Mouse (Mus musculus) heart, embryonic 14.5 days (tissue): ENCODE measurements around the gene Cd4. TPM values are rescaled to one million over a fixed set of nuclear protein-coding genes. Genes with fewer than 3 reads are reported as not detected.
"Not testable (repeated sequence)": the region's sequence is repeated elsewhere in the genome, so short reads cannot be mapped to it uniquely, and the experiment has no call there.

ENCODE experiments used
- ATAC-seq: fragments of 200-750 bp; cut with Nextera tagmentation; 2 replicates; pipeline ENCODE4 v1.8.0; 2017; ENCODE audit warnings: low read depth, moderate TSS enrichment; ENCODE audit not compliant: insufficient number of reproducible peaks, insufficient read depth, low FRiP score
- H3K27ac ChIP-seq, 2 experiments: fragments of 200-500 bp in 1 of 2; fragments of 300-500 bp in 1 of 2; sonication (generic) in 1 of 2; replicated peaks in 1 of 2; 2 replicates each; pipeline ENCODE4 v1.5.1; 2012 to 2014; ENCODE audit warnings: low read depth in 2 of 2, low read length in 2 of 2, control low read depth in 1 of 2, mild to moderate bottlenecking in 1 of 2, mixed read lengths in 1 of 2; ENCODE audit not compliant: control insufficient read depth in 1 of 2, insufficient read depth in 1 of 2
- H3K27me3 ChIP-seq: fragments of 300-500 bp; sonication (generic); 2 replicates; pipeline ENCODE4 v1.6.1; 2014; ENCODE audit warnings: mild to moderate bottlenecking, low read length, control low read depth; ENCODE audit not compliant: control insufficient read depth, insufficient read depth
- H3K36me3 ChIP-seq: fragments of 300-500 bp; sonication (generic); 2 replicates; pipeline ENCODE4 v1.6.1; 2014; ENCODE audit warnings: mild to moderate bottlenecking, control low read depth, low read length, mixed read lengths; ENCODE audit not compliant: control insufficient read depth, insufficient read depth
- H3K4me1 ChIP-seq, 2 experiments: fragments of 200-500 bp in 1 of 2; fragments of 300-500 bp in 1 of 2; sonication (generic) in 1 of 2; 2 replicates each; pipeline ENCODE4 v1.6.1; 2012 to 2014; ENCODE audit warnings: low read length in 2 of 2, control low read depth in 1 of 2, mixed read lengths in 1 of 2; ENCODE audit not compliant: control insufficient read depth in 2 of 2, insufficient read depth in 2 of 2
- H3K4me2 ChIP-seq: fragments of 300-500 bp; sonication (generic); 2 replicates; pipeline ENCODE4 v1.6.1; 2014; ENCODE audit warnings: mild to moderate bottlenecking, low read length
- H3K4me3 ChIP-seq, 2 experiments: fragments of 200-500 bp in 1 of 2; fragments of 300-500 bp in 1 of 2; sonication (generic) in 1 of 2; 2 replicates each; pipeline ENCODE4 v1.5.1; 2012 to 2014; ENCODE audit warnings: low read length in 2 of 2, mild to moderate bottlenecking in 2 of 2, control low read depth in 1 of 2, low read depth in 1 of 2, moderate library complexity in 1 of 2; ENCODE audit not compliant: control insufficient read depth in 1 of 2, insufficient read depth in 1 of 2
- H3K9ac ChIP-seq: fragments of 300-500 bp; sonication (generic); 2 replicates; pipeline ENCODE4 v1.6.1; 2014; ENCODE audit warnings: mild to moderate bottlenecking, low read length
- H3K9me3 ChIP-seq: fragments of 300-500 bp; sonication (generic); 2 replicates; pipeline ENCODE4 v1.6.1; 2016; ENCODE audit warnings: low read length, control low read depth; ENCODE audit not compliant: control insufficient read depth
- WGBS: fragments of 180-500 bp; shearing (Covaris S2); extraction: QIAGEN DNeasy Blood & Tissue Kit; methylation state at CpG from one replicate; pipeline ENCODE4 v1.1.7; 2014; 5-methylcytosine and 5-hydroxymethylcytosine counted together
- polyA plus RNA-seq: library from polyadenylated mRNA; unstranded; fragments of >200 nt; fragmentation: Nextera tagmentation; extraction: Ambion mirVana; gene quantifications from 2 replicates; pipeline ENCODE4 v1.2.1, GENCODE M21; 2014

The Cd4 gene
- polyA plus RNA-seq, 1 experiment from 2014 or later = 0.16 TPM

DNA sequence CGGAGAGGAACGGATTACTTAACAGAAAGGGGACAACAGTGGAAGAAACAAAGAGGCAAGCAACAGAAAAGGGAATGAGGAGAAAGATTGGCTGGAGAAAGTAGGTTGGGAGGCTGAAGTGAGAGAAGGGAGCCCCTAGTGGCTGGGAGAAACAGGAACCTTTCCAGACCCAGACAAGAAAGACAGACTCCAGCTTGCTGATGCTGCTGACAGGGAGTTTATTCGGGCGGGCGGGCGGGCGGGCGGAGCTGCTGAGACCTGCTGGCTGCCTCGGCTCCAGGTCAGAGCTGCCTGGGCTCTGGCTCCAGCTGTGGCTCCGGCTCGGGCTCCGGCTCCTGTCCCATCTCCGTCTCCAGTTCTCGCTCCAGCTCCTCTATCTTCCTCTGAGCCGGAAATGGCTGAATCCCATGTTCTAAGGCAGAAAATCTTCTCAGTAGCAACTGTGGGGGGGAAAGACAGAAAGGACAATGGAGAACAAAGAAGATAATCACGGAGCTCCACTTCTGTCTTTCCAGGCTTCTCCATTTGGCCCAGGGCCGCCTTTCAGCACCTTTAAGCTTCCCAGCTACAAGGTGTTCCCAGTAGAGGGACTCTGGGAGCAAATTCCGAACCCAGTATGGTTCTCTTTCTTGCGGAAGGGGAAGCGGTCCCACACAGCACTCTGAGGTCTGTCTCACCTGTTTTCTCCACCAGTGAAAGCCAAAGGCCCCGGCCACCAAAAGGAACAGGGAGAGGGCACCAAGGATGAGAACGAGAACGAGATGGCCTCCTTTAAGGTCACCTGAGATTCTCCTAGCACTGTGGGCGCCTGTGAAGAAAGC, 16.4 kb upstream of the Cd4 start:
- peak overlapping the region; percentile 69 for H3K9ac ChIP-seq

DNA sequence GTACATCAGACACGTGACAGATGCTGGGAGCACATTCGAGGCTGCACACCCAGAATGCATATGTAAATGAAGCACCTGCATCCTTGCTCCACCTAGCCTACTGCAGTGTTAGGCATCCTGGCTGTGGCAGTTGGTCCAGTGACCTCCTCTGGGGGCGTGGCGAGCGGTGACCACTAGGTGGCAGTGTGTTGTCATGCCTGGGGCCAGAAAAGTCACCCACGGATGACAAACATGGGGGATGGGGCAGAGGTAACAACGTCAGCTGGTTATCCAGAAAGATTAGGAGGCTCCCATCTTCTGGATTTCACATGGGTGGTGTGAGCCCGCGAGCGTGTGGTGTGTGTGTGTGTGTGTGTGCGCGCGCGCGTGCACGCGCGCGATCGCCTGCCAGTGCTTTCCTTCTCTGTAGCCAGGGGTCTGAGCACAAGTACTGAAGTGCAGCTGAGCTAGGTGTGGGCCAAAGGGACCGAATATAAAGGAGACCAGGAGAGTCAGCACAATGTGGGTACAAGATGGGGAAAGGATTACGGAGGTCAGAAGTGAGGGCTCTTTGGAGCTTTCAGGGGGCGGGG, 15.6 kb upstream of the Cd4 start:
- ATAC-seq = peak; percentile 80
- Histone ChIP-seq H3K4me2 (peak overlapping the region; percentile 70), H3K9ac (peak overlapping the region; percentile 69), H3K4me3 (peak overlapping the region; percentile 47 to 49), H3K36me3 (no peaks in the 10 kb centered on the region), H3K4me1 (peaks cover 9 to 12% of the 10 kb centered on the region in 2 experiments), H3K27ac (peak overlapping the region; percentile 92 to 99), H3K9me3 (no peaks in the 10 kb centered on the region), H3K27me3 (no peaks in the 10 kb centered on the region)
- WGBS = under 1% methylated on average over 23 of the region's 23 CpGs

More for the DNA sequence above, 16.4 kb upstream of the Cd4 start:
- 6% methylated on average over 24 of the region's 24 CpGs for WGBS
- H3K27ac ChIP-seq = peak overlapping the region; percentile 92 to 99
- peak overlapping the region; percentile 47 to 49 for H3K4me3 ChIP-seq
- peak; percentile 66 for ATAC-seq
- H3K36me3 ChIP-seq = no peaks in the 10 kb centered on the region
- H3K27me3 ChIP-seq = no peaks in the 10 kb centered on the region
- H3K4me1 ChIP-seq = peaks cover 9 to 12% of the 10 kb centered on the region in 2 experiments
- no peaks in the 10 kb centered on the region for H3K9me3 ChIP-seq
- H3K4me2 ChIP-seq = peak overlapping the region; percentile 70

DNA sequence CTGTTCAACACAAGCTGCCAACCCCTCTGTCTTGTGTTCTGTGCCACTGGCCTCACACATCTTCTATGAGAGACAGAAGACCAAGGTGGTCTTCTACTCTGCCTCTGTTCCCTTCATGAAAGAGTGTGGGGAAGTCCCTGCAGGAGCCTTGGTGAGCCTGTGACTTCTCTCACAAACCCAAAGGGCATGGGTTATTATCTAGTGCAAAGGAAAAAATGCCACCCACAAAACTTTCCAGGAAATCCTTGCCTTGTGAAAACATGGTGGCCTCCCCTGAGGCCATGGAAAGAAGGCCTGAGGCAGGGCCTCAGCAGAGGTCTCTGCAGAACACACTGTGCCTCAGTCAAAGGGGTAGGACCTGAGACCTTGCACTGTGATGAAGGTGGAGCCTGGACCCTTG, 13.8 kb upstream of the Cd4 start:
- Histone ChIP-seq H3K27ac (no peak overlapping the region), H3K4me3 (no peak overlapping the region), H3K27me3 (no peaks in the 10 kb centered on the region), H3K9me3 (no peaks in the 10 kb centered on the region), H3K4me2 (no peak overlapping the region), H3K9ac (no peak overlapping the region), H3K4me1 (peaks cover 9 to 12% of the 10 kb centered on the region in 2 experiments), H3K36me3 (no peaks in the 10 kb centered on the region)
- ATAC-seq = no peak

- WGBS = 26% methylated on average over 10 of the region's 10 CpGs
- Histone ChIP-seq H3K9me3 (no peaks in the 10 kb centered on the region), H3K4me2 (no peak overlapping the region), H3K4me3 (no peak overlapping the region), H3K27ac (no peak overlapping the region), H3K4me1 (peaks cover 9 to 12% of the 10 kb centered on the region in 2 experiments), H3K36me3 (no peaks in the 10 kb centered on the region), H3K9ac (no peak overlapping the region), H3K27me3 (no peaks in the 10 kb centered on the region)
- no peak for ATAC-seq
Observed at GRCm38 (mm10) chr6:124900801-124901480, 12.9 kb upstream of the Cd4 start.

DNA sequence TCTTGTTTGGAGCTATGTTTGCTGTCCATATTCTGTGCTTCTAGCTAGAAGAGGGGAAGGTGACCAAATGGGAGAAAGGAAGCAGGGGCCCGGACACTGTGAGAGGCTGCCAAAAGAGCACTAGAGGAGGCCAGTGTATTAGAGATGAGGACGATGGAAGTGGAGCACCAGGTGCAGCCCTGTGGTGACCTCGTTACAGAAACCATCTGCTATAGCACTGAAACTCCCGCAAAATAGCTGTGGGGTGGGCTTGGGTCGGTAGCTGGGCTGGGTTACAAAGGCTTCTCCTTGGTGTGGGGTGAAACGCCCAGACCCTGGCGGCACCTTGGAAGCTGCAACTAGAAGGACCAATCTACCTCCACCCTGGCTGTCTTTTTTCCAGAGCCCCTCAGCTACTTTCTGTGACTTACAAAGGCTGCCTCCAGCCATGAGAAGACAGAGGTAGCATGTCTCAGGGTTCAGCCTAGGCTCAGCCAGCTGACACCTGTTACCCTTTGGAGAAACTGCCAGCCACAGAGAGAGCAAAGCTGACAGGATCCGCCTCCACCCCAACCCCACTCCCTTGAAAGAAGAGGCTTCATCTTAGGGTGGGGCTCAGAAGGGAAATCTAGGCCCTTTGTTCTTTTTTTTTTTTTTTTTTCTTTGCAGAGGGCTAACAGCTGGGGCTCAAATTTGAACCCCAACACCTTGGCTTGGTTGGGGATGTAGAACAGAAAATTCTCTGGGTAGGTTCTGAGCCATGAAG, 12.2 kb upstream of the Cd4 start:
- Histone ChIP-seq H3K9me3 (no peaks in the 10 kb centered on the region), H3K4me2 (no peak overlapping the region), H3K4me1 (peaks cover 7 to 10% of the 10 kb centered on the region in 2 experiments), H3K4me3 (no peak overlapping the region), H3K9ac (no peak overlapping the region), H3K27me3 (no peaks in the 10 kb centered on the region), H3K27ac (no peak overlapping the region), H3K36me3 (no peaks in the 10 kb centered on the region)
- 64% methylated on average over 8 of the region's 8 CpGs for WGBS
- no peak for ATAC-seq

- Histone ChIP-seq H3K4me3 (no peak overlapping the region), H3K4me2 (no peak overlapping the region), H3K36me3 (no peaks in the 10 kb centered on the region), H3K9me3 (no peaks in the 10 kb centered on the region), H3K4me1 (no peaks in the 10 kb centered on the region), H3K27me3 (no peaks in the 10 kb centered on the region), H3K27ac (no peak overlapping the region), H3K9ac (no peak overlapping the region)
- WGBS = 34% methylated on average over 3 of the region's 3 CpGs
- no peak for ATAC-seq
Observed at GRCm38 (mm10) chr6:124898359-124898758, 10.3 kb upstream of the Cd4 start.

DNA sequence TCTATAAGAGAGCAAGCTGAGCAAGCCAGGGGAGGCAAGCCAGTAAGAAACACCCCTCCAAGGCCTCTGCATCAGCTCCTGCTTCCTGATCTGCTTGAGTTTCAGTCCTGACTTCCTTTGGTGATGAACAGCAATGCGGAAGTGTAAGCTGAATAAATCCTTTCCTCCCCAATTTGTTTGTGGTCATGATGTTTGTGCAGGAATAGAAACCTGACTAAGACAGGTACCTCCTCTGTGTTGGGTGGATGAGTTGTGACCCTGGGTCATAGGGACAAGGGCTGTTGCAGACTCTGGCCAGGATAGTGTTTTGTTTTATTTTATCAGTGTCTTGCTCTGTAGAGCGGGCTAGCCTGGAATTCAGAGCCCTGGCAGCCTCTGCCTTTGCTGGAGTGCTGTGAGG, 6.1 kb upstream of the Cd4 start:
- H3K9me3 ChIP-seq, H3K27ac ChIP-seq, H3K4me2 ChIP-seq, H3K36me3 ChIP-seq, H3K27me3 ChIP-seq, ATAC-seq, H3K9ac ChIP-seq, H3K4me3 ChIP-seq, H3K4me1 ChIP-seq: not testable (repeated sequence)
- 82% methylated on average over 2 of the region's 2 CpGs for WGBS
